Mouse (Mus musculus) bone marrow, adult 2 months (tissue): ENCODE results near the gene Slc38a7. TPM values are rescaled to one million over a fixed set of nuclear protein-coding genes. Genes with fewer than 3 reads are reported as not detected.
"Not testable (repeated sequence)": the region's sequence is repeated elsewhere in the genome, so short reads cannot be mapped to it uniquely, and the experiment has no call there.

ENCODE experiments used
- H3K27ac ChIP-seq: fragments of 200-500 bp; 2 replicates; pipeline ENCODE4 v1.5.1; 2012; ENCODE audit warnings: low read depth, mild to moderate bottlenecking, control low read depth, inconsistent platforms, low read length; ENCODE audit not compliant: control insufficient read depth, poor library complexity, insufficient read depth
- H3K4me1 ChIP-seq: fragments of 200-500 bp; 2 replicates; pipeline ENCODE4 v1.6.1; 2011; ENCODE audit warnings: low read length; ENCODE audit not compliant: control insufficient read depth, insufficient read depth
- H3K4me3 ChIP-seq: fragments of 200-500 bp; replicated peaks from 2 replicates; pipeline ENCODE3; 2011; ENCODE audit warnings: mild to moderate bottlenecking, low read depth, low read length, control low read depth; ENCODE audit not compliant: control insufficient read depth
- CTCF ChIP-seq: fragments of 200-500 bp; IDR thresholded peaks from 2 replicates; pipeline ENCODE4 v1.5.1; 2011; ENCODE audit warnings: low read length, control low read depth; ENCODE audit not compliant: control insufficient read depth, insufficient read depth
- POLR2A ChIP-seq: fragments of 200-500 bp; IDR thresholded peaks from 2 replicates; pipeline ENCODE4 v1.6.1; 2011; ENCODE audit warnings: low read depth, mild to moderate bottlenecking, control low read depth, low read length, borderline replicate concordance; ENCODE audit not compliant: control insufficient read depth
- WGBS: fragments of 180-500 bp; shearing (Covaris S2); methylation state at CpG from one replicate; pipeline ENCODE4 v1.1.7; 2018; 5-methylcytosine and 5-hydroxymethylcytosine counted together
- polyA plus RNA-seq: library from polyadenylated mRNA; stranded (reverse); fragments of >200 nt; gene quantifications from 2 replicates; pipeline ENCODE4 v1.2.4, GENCODE M21; 2011; ENCODE audit warnings: low replicate concordance; ENCODE audit not compliant: missing spikeins, insufficient read depth, insufficient read length

The Slc38a7 gene
- polyA plus RNA-seq, 1 experiment = 3.0 TPM

GRCm38 (mm10) chr8:95807331-95807843 is 46.0 kb downstream of the Slc38a7 start, which contains the start of gene Cnot1:
Cnot1 (minus strand) TSS chr8:95807464.
- Histone ChIP-seq H3K27ac (peak within 1 kb of the TSS; percentile 92), H3K4me3 (peak within 1 kb of the TSS; percentile 97), H3K4me1 (no peaks in the 10 kb centered on the region; the same call in 1 of the 2 replicates)
- TF ChIP-seq CTCF (no peak), POLR2A (peak; percentile 32; the same call in 1 of the 2 replicates)
- WGBS = under 1% methylated on average over 44 of the region's 44 CpGs

- WGBS = under 1% methylated on average over 68 of the region's 69 CpGs
- Histone ChIP-seq H3K4me1 (peaks cover 1% of the 10 kb centered on the region; the same call in 1 of the 2 replicates), H3K27ac (peak overlapping the region; percentile 90), H3K4me3 (peak overlapping the region; percentile 97)
- no peak for TF ChIP-seq POLR2A
- no peak for TF ChIP-seq CTCF
These were observed 46.7 kb downstream of the Slc38a7 start for GRCm38 (mm10) chr8:95806461-95807191.

- peaks cover 1% of the 10 kb centered on the region; the same call in 1 of the 2 replicates for H3K4me1 ChIP-seq
- peak overlapping the region; percentile 19 for H3K4me3 ChIP-seq
- 56% methylated on average over 2 of the region's 2 CpGs for WGBS
- TF ChIP-seq POLR2A (no peak), CTCF (no peak)
- H3K27ac ChIP-seq = no peak overlapping the region
These were observed 47.9 kb downstream of the Slc38a7 start for GRCm38 (mm10) chr8:95805482-95805881.

- no peak overlapping the region for H3K4me3 ChIP-seq
- H3K27ac ChIP-seq = no peak overlapping the region
- TF ChIP-seq POLR2A (no peak), CTCF (no peak)
- H3K4me1 ChIP-seq = peaks cover 1% of the 10 kb centered on the region; the same call in 1 of the 2 replicates
- 75% methylated on average over 8 of the region's 8 CpGs for WGBS
These were observed 51.1 kb downstream of the Slc38a7 start for GRCm38 (mm10) chr8:95802231-95802630.

GRCm38 (mm10) chr8:95801476-95802064 is 51.8 kb downstream of the Slc38a7 start:
- H3K4me1 ChIP-seq = peaks cover 1% of the 10 kb centered on the region; the same call in 1 of the 2 replicates
- no peak for TF ChIP-seq CTCF
- TF ChIP-seq POLR2A = no peak
- 95% methylated on average over 1 of the region's 1 CpGs for WGBS

GRCm38 (mm10) chr8:95800353-95800752 is 53.0 kb downstream of the Slc38a7 start:
- Histone ChIP-seq H3K4me1 (peaks cover 1% of the 10 kb centered on the region; the same call in 1 of the 2 replicates), H3K4me3 (no peak overlapping the region), H3K27ac (no peak overlapping the region)
- no peak for TF ChIP-seq POLR2A
- TF ChIP-seq CTCF = no peak
- WGBS = 64% methylated on average over 3 of the region's 3 CpGs

More at GRCm38 (mm10) chr8:95801476-95802064, 51.8 kb downstream of the Slc38a7 start:
- Histone ChIP-seq H3K27ac (no peak overlapping the region), H3K4me3 (no peak overlapping the region)

- no peak for TF ChIP-seq CTCF
- TF ChIP-seq POLR2A = no peak
- peaks cover 1% of the 10 kb centered on the region; the same call in 1 of the 2 replicates for H3K4me1 ChIP-seq
- no peak overlapping the region for H3K4me3 ChIP-seq
- H3K27ac ChIP-seq = no peak overlapping the region
- 53% methylated on average over 1 of the region's 1 CpGs for WGBS
These were observed 53.4 kb downstream of the Slc38a7 start for GRCm38 (mm10) chr8:95799891-95800290.

- H3K4me3 ChIP-seq = no peak overlapping the region
- 93% methylated on average over 6 of the region's 6 CpGs for WGBS
- TF ChIP-seq CTCF (no peak), POLR2A (no peak)
- H3K4me1 ChIP-seq = peaks cover 1% of the 10 kb centered on the region; the same call in 1 of the 2 replicates
- no peak overlapping the region for H3K27ac ChIP-seq
These were observed 54.2 kb downstream of the Slc38a7 start for GRCm38 (mm10) chr8:95799117-95799516.

GRCm38 (mm10) chr8:95795333-95796061 is 57.8 kb downstream of the Slc38a7 start:
- not testable (repeated sequence) for H3K4me3 ChIP-seq, H3K27ac ChIP-seq, H3K4me1 ChIP-seq
- WGBS = 84% methylated on average over 5 of the region's 5 CpGs
